Mouse (Mus musculus): ENCODE data around the gene Fam83c.

Gene Fam83c

GRCm38 (mm10) chr2:155834732-155835131 is at the start of gene Fam83c:
Fam83c (minus strand) TSS chr2:155834854.
- DNase-seq (ENCODE audit: low read depth, low spot score), result no peak
- no peaks in the 10 kb centered on the region for H3K36me3 ChIP-seq (ENCODE audit: control insufficient read depth, insufficient read depth, low read length, poor library complexity, severe bottlenecking)
- no peaks in the 10 kb centered on the region for H3K27me3 ChIP-seq (ENCODE audit: control insufficient read depth, insufficient read depth, low read length, poor library complexity, severe bottlenecking)

GRCm38 (mm10) chr2:155882087-155882486 is 47.4 kb upstream of the Fam83c start:
- H3K27me3 ChIP-seq (ENCODE audit: control insufficient read depth, insufficient read depth, low read length, poor library complexity, severe bottlenecking), result no peaks in the 10 kb centered on the region
- peaks cover 14% of the 10 kb centered on the region for H3K36me3 ChIP-seq (ENCODE audit: control insufficient read depth, insufficient read depth, low read length, poor library complexity, severe bottlenecking)
- no peak for DNase-seq (ENCODE audit: low read depth, low spot score)

- H3K36me3 ChIP-seq (ENCODE audit: control insufficient read depth, insufficient read depth, low read length, poor library complexity, severe bottlenecking), result peaks cover 7% of the 10 kb centered on the region
- H3K27me3 ChIP-seq (ENCODE audit: control insufficient read depth, insufficient read depth, low read length, poor library complexity, severe bottlenecking), result no peaks in the 10 kb centered on the region
- no peak for DNase-seq (ENCODE audit: low read depth, low spot score)
Measured at GRCm38 (mm10) chr2:155878964-155879876, 44.6 kb upstream of the Fam83c start.

- no peak for DNase-seq (ENCODE audit: low read depth, low spot score)
- Histone ChIP-seq H3K27me3 (ENCODE audit: control insufficient read depth, insufficient read depth, low read length, poor library complexity, severe bottlenecking) (no peaks in the 10 kb centered on the region), H3K36me3 (ENCODE audit: control insufficient read depth, insufficient read depth, low read length, poor library complexity, severe bottlenecking) (peaks cover 2% of the 10 kb centered on the region; the same call in 1 of the 2 replicates)
Measured at GRCm38 (mm10) chr2:155873636-155874035, 39.0 kb upstream of the Fam83c start.

- Histone ChIP-seq H3K27me3 (ENCODE audit: control insufficient read depth, insufficient read depth, low read length, poor library complexity, severe bottlenecking) (no peaks in the 10 kb centered on the region), H3K36me3 (ENCODE audit: control insufficient read depth, insufficient read depth, low read length, poor library complexity, severe bottlenecking) (peaks cover 2% of the 10 kb centered on the region; the same call in 1 of the 2 replicates)
- DNase-seq (ENCODE audit: low read depth, low spot score), result no peak
Measured at GRCm38 (mm10) chr2:155872930-155873507, 38.4 kb upstream of the Fam83c start.

- DNase-seq (ENCODE audit: low read depth, low spot score), result no peak
- no peaks in the 10 kb centered on the region for H3K27me3 ChIP-seq (ENCODE audit: control insufficient read depth, insufficient read depth, low read length, poor library complexity, severe bottlenecking)
- H3K36me3 ChIP-seq (ENCODE audit: control insufficient read depth, insufficient read depth, low read length, poor library complexity, severe bottlenecking), result no peaks in the 10 kb centered on the region; the same call in 1 of the 2 replicates
Measured at GRCm38 (mm10) chr2:155872486-155872885, 37.8 kb upstream of the Fam83c start.

- no peak for DNase-seq (ENCODE audit: low read depth, low spot score)
- no peaks in the 10 kb centered on the region for H3K27me3 ChIP-seq (ENCODE audit: control insufficient read depth, insufficient read depth, low read length, poor library complexity, severe bottlenecking)
- H3K36me3 ChIP-seq (ENCODE audit: control insufficient read depth, insufficient read depth, low read length, poor library complexity, severe bottlenecking), result no peaks in the 10 kb centered on the region; the same call in 1 of the 2 replicates
Measured at GRCm38 (mm10) chr2:155869772-155870171, 35.1 kb upstream of the Fam83c start.

GRCm38 (mm10) chr2:155868320-155868719 is 33.7 kb upstream of the Fam83c start:
- H3K27me3 ChIP-seq (ENCODE audit: control insufficient read depth, insufficient read depth, low read length, poor library complexity, severe bottlenecking), result no peaks in the 10 kb centered on the region
- DNase-seq (ENCODE audit: low read depth, low spot score), result no peak
- H3K36me3 ChIP-seq (ENCODE audit: control insufficient read depth, insufficient read depth, low read length, poor library complexity, severe bottlenecking), result no peaks in the 10 kb centered on the region

- Histone ChIP-seq H3K36me3 (ENCODE audit: control insufficient read depth, insufficient read depth, low read length, poor library complexity, severe bottlenecking) (no peaks in the 10 kb centered on the region), H3K27me3 (ENCODE audit: control insufficient read depth, insufficient read depth, low read length, poor library complexity, severe bottlenecking) (no peaks in the 10 kb centered on the region)
- no peak for DNase-seq (ENCODE audit: low read depth, low spot score)
Measured at GRCm38 (mm10) chr2:155863301-155863867, 28.7 kb upstream of the Fam83c start.

DNA sequence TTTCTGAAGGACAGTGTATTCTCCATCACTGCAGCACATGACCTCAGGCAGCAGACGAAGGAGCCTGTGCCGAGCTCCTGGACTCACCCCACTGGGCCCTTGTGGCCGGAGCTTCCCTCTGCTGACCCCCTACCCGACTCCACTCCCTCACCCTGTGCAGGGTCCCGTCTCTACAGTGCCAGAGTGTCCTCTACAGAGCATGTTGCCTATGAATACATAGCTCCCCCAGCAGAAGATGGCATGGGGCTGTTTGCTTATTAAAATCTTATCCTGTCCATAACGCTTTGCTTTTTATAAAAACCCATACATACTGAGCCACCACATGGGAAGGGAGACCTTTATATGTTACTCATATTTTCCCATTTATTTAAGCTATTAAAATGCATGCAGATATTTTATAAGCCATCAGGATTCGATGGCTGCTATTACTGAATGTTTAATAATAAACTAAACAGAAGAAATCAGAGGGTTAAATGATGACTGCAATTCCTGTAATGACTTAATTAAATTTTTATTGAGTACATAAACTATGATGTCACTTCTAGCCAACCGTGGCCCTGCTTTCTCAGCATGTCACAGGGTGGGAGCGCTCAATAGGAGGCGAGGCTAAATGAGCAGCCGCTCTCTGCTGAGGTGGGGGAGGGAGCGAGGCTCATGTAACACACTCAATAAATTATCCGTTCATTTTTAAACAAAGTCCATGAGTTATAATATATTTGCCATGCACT is 28.1 kb upstream of the Fam83c start:
- Histone ChIP-seq H3K27me3 (ENCODE audit: control insufficient read depth, insufficient read depth, low read length, poor library complexity, severe bottlenecking) (no peaks in the 10 kb centered on the region), H3K36me3 (ENCODE audit: control insufficient read depth, insufficient read depth, low read length, poor library complexity, severe bottlenecking) (no peaks in the 10 kb centered on the region)
- no peak for DNase-seq (ENCODE audit: low read depth, low spot score)

- Histone ChIP-seq H3K36me3 (ENCODE audit: control insufficient read depth, insufficient read depth, low read length, poor library complexity, severe bottlenecking) (no peaks in the 10 kb centered on the region; the same call in 1 of the 2 replicates), H3K27me3 (ENCODE audit: control insufficient read depth, insufficient read depth, low read length, poor library complexity, severe bottlenecking) (no peaks in the 10 kb centered on the region)
- no peak for DNase-seq (ENCODE audit: low read depth, low spot score)
Measured at GRCm38 (mm10) chr2:155861581-155861980, 26.9 kb upstream of the Fam83c start.

DNA sequence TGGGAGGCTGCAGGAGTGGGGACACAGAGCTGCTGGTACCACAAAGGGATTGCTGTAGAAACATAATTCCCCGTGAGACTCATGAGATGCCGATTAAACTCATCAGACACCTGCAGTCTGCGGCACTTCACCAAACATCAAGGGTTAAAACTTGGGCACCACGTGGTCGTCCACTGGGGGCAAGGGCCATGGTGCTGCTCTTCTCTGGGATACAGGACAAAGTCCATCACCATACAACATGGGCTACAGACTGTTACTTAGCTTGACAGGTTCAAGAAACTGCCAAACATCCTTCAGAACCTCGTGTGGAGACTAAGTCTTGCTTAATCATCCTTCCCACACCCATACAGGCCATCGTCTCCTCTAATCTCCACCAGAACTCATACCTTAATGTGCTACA is 25.4 kb upstream of the Fam83c start:
- no peak for DNase-seq (ENCODE audit: low read depth, low spot score)
- Histone ChIP-seq H3K27me3 (ENCODE audit: control insufficient read depth, insufficient read depth, low read length, poor library complexity, severe bottlenecking) (no peaks in the 10 kb centered on the region), H3K36me3 (ENCODE audit: control insufficient read depth, insufficient read depth, low read length, poor library complexity, severe bottlenecking) (no peaks in the 10 kb centered on the region; the same call in 1 of the 2 replicates)

GRCm38 (mm10) chr2:155852536-155852935 is 17.9 kb upstream of the Fam83c start:
- Histone ChIP-seq H3K27me3 (ENCODE audit: control insufficient read depth, insufficient read depth, low read length, poor library complexity, severe bottlenecking) (no peaks in the 10 kb centered on the region), H3K36me3 (ENCODE audit: control insufficient read depth, insufficient read depth, low read length, poor library complexity, severe bottlenecking) (peaks cover 4% of the 10 kb centered on the region; the same call in 1 of the 2 replicates)
- no peak for DNase-seq (ENCODE audit: low read depth, low spot score)

DNA sequence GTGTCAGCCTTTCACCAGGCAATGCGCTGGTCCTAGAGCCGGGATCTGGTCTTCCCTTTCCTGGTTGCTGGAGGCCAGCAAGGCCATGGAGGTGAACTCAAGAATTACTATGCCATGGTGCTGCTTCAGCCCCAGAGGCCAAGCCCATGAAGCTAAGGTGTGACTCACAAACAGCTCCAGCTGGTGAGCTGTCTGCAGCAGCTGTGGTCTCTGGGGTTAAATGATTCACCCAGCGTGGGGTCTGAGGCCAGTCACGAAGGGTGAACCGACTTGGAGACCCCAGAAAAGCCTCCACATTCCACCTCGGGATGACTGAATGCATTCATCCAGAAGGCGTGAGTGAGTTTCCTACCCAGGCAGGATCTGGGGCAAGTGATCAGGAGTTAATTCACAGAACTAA is 15.5 kb upstream of the Fam83c start:
- DNase-seq (ENCODE audit: low read depth, low spot score), result no peak
- Histone ChIP-seq H3K27me3 (ENCODE audit: control insufficient read depth, insufficient read depth, low read length, poor library complexity, severe bottlenecking) (no peaks in the 10 kb centered on the region), H3K36me3 (ENCODE audit: control insufficient read depth, insufficient read depth, low read length, poor library complexity, severe bottlenecking) (peaks cover 13% of the 10 kb centered on the region)

Data from splenic B cell, adult 2 months (primary cell).